Mouse (Mus musculus) heart, embryonic 15.5 days (tissue): ENCODE results near the gene Tor1b. TPM values are rescaled to one million over a fixed set of nuclear protein-coding genes. Genes with fewer than 3 reads are reported as not detected.

Source experiments
- ATAC-seq: fragments of 200-750 bp; cut with Nextera tagmentation; replicated peaks from 2 replicates; pipeline ENCODE4 v1.8.0; 2017; ENCODE audit warnings: low read depth, moderate TSS enrichment; ENCODE audit not compliant: insufficient number of reproducible peaks, insufficient read depth, low FRiP score
- H3K27ac ChIP-seq: fragments of 300-500 bp; sonication (generic); 2 replicates; pipeline ENCODE4 v1.5.1; 2015; ENCODE audit warnings: mild to moderate bottlenecking, inconsistent platforms
- H3K27me3 ChIP-seq: fragments of 300-500 bp; sonication (generic); 2 replicates; pipeline ENCODE4 v1.6.1; 2015; ENCODE audit warnings: inconsistent platforms
- H3K36me3 ChIP-seq: fragments of 300-500 bp; sonication (generic); 2 replicates; pipeline ENCODE4 v1.6.1; 2015; ENCODE audit warnings: mild to moderate bottlenecking, inconsistent platforms
- H3K4me1 ChIP-seq: fragments of 300-500 bp; sonication (generic); replicated peaks from 2 replicates; pipeline ENCODE4 v1.6.1; 2015; ENCODE audit warnings: inconsistent platforms
- H3K4me2 ChIP-seq: fragments of 300-500 bp; sonication (generic); 2 replicates; pipeline ENCODE4 v1.6.1; 2015; ENCODE audit warnings: inconsistent platforms, mild to moderate bottlenecking, moderate library complexity
- H3K4me3 ChIP-seq: fragments of 300-500 bp; sonication (generic); 2 replicates; pipeline ENCODE4 v1.5.1; 2015; ENCODE audit warnings: mild to moderate bottlenecking, inconsistent platforms
- H3K9ac ChIP-seq: fragments of 300-500 bp; sonication (generic); 2 replicates; pipeline ENCODE4 v1.6.1; 2015; ENCODE audit warnings: mild to moderate bottlenecking, inconsistent platforms
- H3K9me3 ChIP-seq: fragments of 300-500 bp; sonication (generic); replicated peaks from 2 replicates; pipeline ENCODE4 v1.6.1; 2016; ENCODE audit warnings: inconsistent platforms
- WGBS: fragments of 180-500 bp; shearing (Covaris S2); methylation state at CpG from one replicate; pipeline ENCODE4 v1.1.7; 2015; ENCODE audit warnings: mixed read lengths; 5-methylcytosine and 5-hydroxymethylcytosine counted together
- polyA plus RNA-seq: library from polyadenylated mRNA; unstranded; fragments of >200 nt; fragmentation: Nextera tagmentation; extraction: Ambion mirVana; gene quantifications from 2 replicates; pipeline ENCODE4 v1.2.1, GENCODE M21; 2015

Gene Tor1b
- polyA plus RNA-seq, 1 experiment from 2014 or later: 20.4 TPM

GRCm38 (mm10) chr2:30995432-30995996 lies 42.8 kb downstream of the Tor1b start:
- peak overlapping the region; percentile 47 for H3K9ac ChIP-seq
- peak; percentile 65 for ATAC-seq
- peak overlapping the region; percentile 92 for H3K27ac ChIP-seq
- H3K4me3 ChIP-seq: peak overlapping the region; percentile 44
- WGBS: 42% methylated on average over 11 of the region's 11 CpGs
- no peaks in the 10 kb centered on the region for H3K9me3 ChIP-seq
- H3K36me3 ChIP-seq: peaks cover 7% of the 10 kb centered on the region; the same call in 1 of the 2 replicates
- no peaks in the 10 kb centered on the region for H3K27me3 ChIP-seq
- H3K4me2 ChIP-seq: peak overlapping the region; percentile 67
- H3K4me1 ChIP-seq: peaks cover 17% of the 10 kb centered on the region

GRCm38 (mm10) chr2:30998443-30999260 lies 45.9 kb downstream of the Tor1b start:
- no peak overlapping the region for H3K27ac ChIP-seq
- H3K9me3 ChIP-seq: no peaks in the 10 kb centered on the region
- WGBS: 72% methylated on average over 8 of the region's 8 CpGs
- peak overlapping the region; percentile 11; the same call in 1 of the 2 replicates for H3K4me2 ChIP-seq
- H3K4me1 ChIP-seq: peaks cover 17% of the 10 kb centered on the region
- no peak overlapping the region for H3K4me3 ChIP-seq
- H3K9ac ChIP-seq: no peak overlapping the region
- H3K27me3 ChIP-seq: no peaks in the 10 kb centered on the region
- ATAC-seq: no peak
- peaks cover 26% of the 10 kb centered on the region for H3K36me3 ChIP-seq

DNA sequence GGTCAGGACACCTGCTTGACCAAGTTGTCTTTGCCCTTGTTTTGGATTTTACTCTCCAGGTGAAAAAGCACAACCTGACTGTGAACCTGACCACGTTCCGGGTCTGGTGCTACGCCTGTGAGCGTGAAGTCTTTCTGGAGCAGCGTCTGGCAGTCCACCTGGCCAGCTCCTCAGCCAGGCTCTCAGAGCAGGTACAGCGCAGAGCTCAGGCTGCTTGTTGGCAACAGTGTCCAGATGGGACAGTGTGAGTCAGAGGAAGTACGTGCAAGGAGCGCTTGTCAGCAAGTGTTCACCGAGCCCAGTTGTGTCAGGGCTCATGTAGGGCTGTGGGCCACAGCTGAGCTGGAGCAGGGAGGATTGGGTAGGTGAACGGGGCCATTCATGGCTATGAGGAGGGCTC lies 50.1 kb downstream of the Tor1b start:
- Histone ChIP-seq H3K27me3 (no peaks in the 10 kb centered on the region), H3K4me1 (peaks cover 36% of the 10 kb centered on the region), H3K27ac (no peak overlapping the region), H3K9me3 (no peaks in the 10 kb centered on the region), H3K36me3 (peaks cover 45% of the 10 kb centered on the region), H3K4me2 (no peak overlapping the region), H3K4me3 (no peak overlapping the region), H3K9ac (no peak overlapping the region)
- 89% methylated on average over 10 of the region's 10 CpGs for WGBS
- no peak for ATAC-seq

DNA sequence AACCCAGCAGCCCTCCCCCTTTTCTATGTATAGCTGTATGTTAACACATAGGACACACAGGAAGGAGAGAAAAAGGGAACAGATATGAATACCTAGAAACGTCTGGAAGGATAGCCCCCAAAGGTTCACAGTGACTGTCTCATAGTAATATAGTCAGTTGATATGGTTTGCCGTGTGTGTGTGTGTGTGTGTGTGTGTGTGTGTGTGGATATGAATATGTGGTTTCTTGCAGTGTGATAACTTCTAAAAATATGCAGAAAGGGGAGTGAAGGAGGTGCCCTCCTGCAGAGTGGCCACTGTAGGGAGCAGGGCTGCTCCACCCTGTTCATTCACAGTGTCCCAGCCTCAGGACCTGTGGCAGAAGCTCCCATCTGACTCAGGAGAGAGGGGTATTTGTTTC lies 52.7 kb downstream of the Tor1b start:
- peak overlapping the region; percentile 47 for H3K4me2 ChIP-seq
- ATAC-seq: no peak
- H3K9me3 ChIP-seq: no peaks in the 10 kb centered on the region
- H3K9ac ChIP-seq: no peak overlapping the region
- H3K36me3 ChIP-seq: peaks cover 62% of the 10 kb centered on the region
- peak overlapping the region; percentile 96 for H3K27ac ChIP-seq
- WGBS: 55% methylated on average over 2 of the region's 2 CpGs
- no peak overlapping the region for H3K4me3 ChIP-seq
- peaks cover 29% of the 10 kb centered on the region for H3K4me1 ChIP-seq
- H3K27me3 ChIP-seq: no peaks in the 10 kb centered on the region

- Histone ChIP-seq H3K4me2 (peak overlapping the region; percentile 47), H3K4me1 (peaks cover 29% of the 10 kb centered on the region), H3K9me3 (no peaks in the 10 kb centered on the region), H3K9ac (peak overlapping the region; percentile 46; the same call in 1 of the 2 replicates), H3K27ac (peak overlapping the region; percentile 96), H3K36me3 (peaks cover 70% of the 10 kb centered on the region), H3K27me3 (no peaks in the 10 kb centered on the region), H3K4me3 (peak overlapping the region; percentile 13; the same call in 1 of the 2 replicates)
- WGBS: 13% methylated on average over 5 of the region's 5 CpGs
- ATAC-seq: peak; percentile 84
These were observed 53.7 kb downstream of the Tor1b start for GRCm38 (mm10) chr2:31006434-31006833.

DNA sequence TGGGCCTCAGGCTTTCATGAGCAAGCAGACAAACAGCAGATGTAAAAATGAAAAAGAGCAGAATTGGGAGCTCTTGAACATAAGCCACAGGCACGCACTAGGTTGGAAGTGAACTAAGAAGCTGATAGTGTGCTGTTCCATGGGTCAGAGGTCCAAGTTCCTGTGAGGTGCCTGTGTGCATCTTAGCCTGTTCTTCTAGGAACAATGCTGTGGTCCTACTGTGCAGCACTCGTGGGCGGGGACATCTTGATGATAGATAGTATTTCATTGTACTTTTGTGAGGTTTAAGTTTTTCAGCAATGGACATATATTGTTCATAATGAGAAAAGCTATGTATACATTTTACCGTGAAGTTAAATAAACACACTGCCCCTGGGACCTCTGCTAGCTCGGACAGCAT lies 54.4 kb downstream of the Tor1b start:
- no peak overlapping the region for H3K9ac ChIP-seq
- no peaks in the 10 kb centered on the region for H3K9me3 ChIP-seq
- peaks cover 29% of the 10 kb centered on the region for H3K4me1 ChIP-seq
- H3K4me2 ChIP-seq: no peak overlapping the region
- H3K27ac ChIP-seq: peak overlapping the region; percentile 96
- H3K4me3 ChIP-seq: no peak overlapping the region
- WGBS: 79% methylated on average over 5 of the region's 5 CpGs
- ATAC-seq: no peak
- peaks cover 67% of the 10 kb centered on the region for H3K36me3 ChIP-seq
- H3K27me3 ChIP-seq: no peaks in the 10 kb centered on the region

Other genes with a start within 250 kb of the Tor1b start
- gene 1700001O22Rik, start 149.3 kb upstream of the Tor1b start, polyA plus RNA-seq: 2.1 and 2.6 TPM in 2 replicates
- gene Ntmt1, start 145.1 kb upstream of the Tor1b start, polyA plus RNA-seq: 75.8 and 77.2 TPM in 2 replicates
- gene Asb6, start 122.6 kb upstream of the Tor1b start, polyA plus RNA-seq: 17.2 and 22.4 TPM in 2 replicates
- gene Prrx2, start 118.0 kb upstream of the Tor1b start, polyA plus RNA-seq: 14.1 and 20.1 TPM in 2 replicates
- 2.6 and 4.4 TPM in 2 replicates for gene Ptges, start 23.1 kb upstream of the Tor1b start, polyA plus RNA-seq
- gene Tor1a, start 15.0 kb downstream of the Tor1b start, polyA plus RNA-seq: 45.9 and 49.4 TPM in 2 replicates
- gene BC005624, start 29.2 kb downstream of the Tor1b start, polyA plus RNA-seq: 33.3 and 38.4 TPM in 2 replicates
- 38.5 and 42.9 TPM in 2 replicates for gene Usp20, start 29.3 kb downstream of the Tor1b start, polyA plus RNA-seq
- gene Fnbp1, start 189.0 kb downstream of the Tor1b start, polyA plus RNA-seq: 16.0 and 21.8 TPM in 2 replicates
- 26.4 and 31.0 TPM in 2 replicates for gene Gpr107, start 199.4 kb downstream of the Tor1b start, polyA plus RNA-seq